Mouse (Mus musculus) kidney, adult 2 months (tissue): ENCODE measurements at regions not wholly inside any gene's neighbourhood (a gene's known extent, or its start where the extent isn't known, plus 50 kb on each side); places are given as distances from the start of the nearest gene placed in this dataset.

Source experiments
- DNase-seq: peaks from one replicate; pipeline ENCODE4 v3.0.0; 2021
- H3K27ac ChIP-seq: fragments of 200-500 bp; 2 replicates; pipeline ENCODE4 v1.5.1; 2012; ENCODE audit warnings: low read depth, low read length, control low read depth, inconsistent platforms; ENCODE audit not compliant: insufficient read depth
- H3K27me3 ChIP-seq: fragments of 200-500 bp; replicated peaks from 2 replicates; pipeline ENCODE4 v1.6.1; 2012; ENCODE audit warnings: mild to moderate bottlenecking, moderate library complexity, low read length, inconsistent platforms; ENCODE audit not compliant: control insufficient read depth, insufficient read depth
- H3K36me3 ChIP-seq: fragments of 200-500 bp; 2 replicates; pipeline ENCODE4 v1.6.1; 2012; ENCODE audit warnings: mild to moderate bottlenecking, moderate library complexity, low read length, inconsistent platforms; ENCODE audit not compliant: control insufficient read depth, insufficient read depth
- H3K4me1 ChIP-seq: fragments of 200-500 bp; 2 replicates; pipeline ENCODE4 v1.6.1; 2011; ENCODE audit warnings: low read length; ENCODE audit not compliant: control insufficient read depth, insufficient read depth
- H3K4me3 ChIP-seq: fragments of 200-500 bp; 2 replicates; pipeline ENCODE4 v1.5.1; 2011; ENCODE audit warnings: mild to moderate bottlenecking, low read depth, low read length, control low read depth; ENCODE audit not compliant: insufficient read depth
- CTCF ChIP-seq: fragments of 200-500 bp; conservative IDR thresholded peaks from 2 replicates; pipeline ENCODE4 v1.5.1; 2011; ENCODE audit warnings: low read depth, mild to moderate bottlenecking, control low read depth, low read length, moderate library complexity, mixed read lengths; ENCODE audit not compliant: insufficient read depth, insufficient read length
- POLR2A ChIP-seq: fragments of 200-500 bp; IDR thresholded peaks from one replicate; pipeline ENCODE4 v1.6.1; 2011; ENCODE audit warnings: low read depth, low read length, control low read depth
- WGBS: fragments of 180-500 bp; shearing (Covaris S2); methylation state at CpG from one replicate; pipeline ENCODE4 v1.1.7; 2018; 5-methylcytosine and 5-hydroxymethylcytosine counted together

- WGBS, result 60% methylated on average over 8 of the region's 8 CpGs
- DNase-seq, result no peak
- TF ChIP-seq POLR2A (no peak), CTCF (no peak)
- no peaks in the 10 kb centered on the region for H3K4me1 ChIP-seq
- no peak overlapping the region for H3K4me3 ChIP-seq
- H3K27me3 ChIP-seq, result no peaks in the 10 kb centered on the region
- no peak overlapping the region for H3K27ac ChIP-seq
- no peaks in the 10 kb centered on the region for H3K36me3 ChIP-seq
Measured at GRCm38 (mm10) chr3:35703528-35704327, 50.2 kb upstream of the Atp11b start.
